Mouse (Mus musculus) 3T3-L1 (cell line): Measurements from ENCODE around the gene Myl3.
A peak's percentile ranks its signal among the peaks of the same experiment; 100 is the strongest.

Source experiments
- DNase-seq: peaks from one replicate; pipeline ENCODE4 v3.0.0-alpha.2; 2015; ENCODE audit warnings: low read depth, low spot score

Gene Myl3

DNA sequence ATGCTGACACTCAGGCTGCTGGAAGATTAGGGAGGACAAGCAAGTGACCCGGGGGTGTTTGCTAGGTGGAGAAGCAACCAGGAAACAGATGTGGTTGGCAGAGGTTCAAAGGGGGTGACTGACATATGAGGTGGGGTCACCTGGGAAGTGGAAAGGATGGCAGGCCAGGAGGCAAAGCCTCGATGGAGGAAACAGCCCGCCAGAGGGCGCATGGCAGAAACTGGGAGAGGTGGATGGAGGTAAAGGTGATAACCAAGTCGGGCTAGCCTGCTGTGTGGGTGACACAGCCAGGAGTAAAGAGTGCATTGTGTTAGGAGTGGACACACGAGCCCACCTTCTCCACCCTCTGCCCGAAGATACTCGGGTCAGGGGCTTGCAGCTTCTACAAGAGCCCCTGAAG lies 11.8 kb upstream of the Myl3 start:
- DNase-seq = peak; percentile 32

DNA sequence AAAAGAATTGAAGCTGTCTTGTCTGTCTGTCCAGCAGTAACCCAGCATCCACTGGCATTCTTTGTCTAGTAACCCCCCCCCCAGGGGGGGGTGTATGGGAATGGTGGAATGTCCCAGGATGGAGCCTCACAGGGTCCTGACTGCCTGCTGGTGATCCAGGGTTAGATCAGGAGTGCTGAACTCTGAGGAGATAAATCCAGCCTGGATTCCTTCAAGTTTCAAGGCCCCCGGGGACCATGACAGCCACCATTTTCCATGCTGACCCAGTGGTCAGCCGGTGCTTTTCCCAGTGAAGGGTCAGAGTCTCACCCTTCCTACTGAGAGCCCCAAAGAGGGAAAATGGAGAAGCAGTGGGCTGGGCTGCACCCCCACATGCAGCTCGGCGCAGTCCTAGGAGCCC lies 9.8 kb upstream of the Myl3 start:
- DNase-seq = no peak

DNA sequence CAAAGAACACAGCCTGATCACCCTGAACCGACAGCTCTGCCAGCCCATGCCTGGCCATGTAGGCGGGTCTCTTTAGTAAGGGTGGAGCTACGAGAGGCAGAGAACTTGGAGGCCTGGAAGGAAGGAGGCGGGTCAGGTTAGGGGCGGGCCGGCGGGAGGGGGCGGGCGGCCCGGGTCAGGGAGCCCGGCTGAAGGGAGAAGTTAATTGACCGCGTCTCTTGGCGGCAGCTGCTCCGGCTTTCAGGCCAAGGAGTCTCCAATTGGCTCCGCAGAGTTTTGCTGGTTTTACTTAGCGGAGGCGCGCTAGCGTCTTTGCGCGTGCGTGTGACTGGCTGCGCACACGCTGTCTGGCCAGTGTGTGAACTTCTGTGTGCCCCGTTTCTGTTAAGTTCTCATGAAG lies 9.0 kb upstream of the Myl3 start:
- DNase-seq = peak; percentile 84

DNA sequence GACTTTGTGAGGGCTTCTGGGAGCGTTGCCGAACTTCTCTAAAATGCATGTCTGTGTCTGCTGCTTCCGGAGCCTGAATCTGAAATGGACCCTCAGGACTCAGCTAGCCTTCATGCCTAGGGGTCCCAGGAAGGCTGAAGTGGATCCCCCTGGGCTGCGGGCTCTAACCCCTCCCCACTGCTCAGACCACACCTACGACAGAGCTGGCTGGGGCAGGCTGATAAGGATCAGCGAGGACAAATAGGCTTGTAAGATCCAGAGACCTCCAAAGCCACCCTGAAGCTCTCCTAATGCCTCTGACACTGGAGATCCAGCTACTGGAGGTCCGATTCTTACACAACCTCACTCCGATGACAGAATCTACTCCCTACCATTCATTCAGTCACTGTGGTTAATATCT lies 8.6 kb upstream of the Myl3 start:
- DNase-seq = no peak

DNA sequence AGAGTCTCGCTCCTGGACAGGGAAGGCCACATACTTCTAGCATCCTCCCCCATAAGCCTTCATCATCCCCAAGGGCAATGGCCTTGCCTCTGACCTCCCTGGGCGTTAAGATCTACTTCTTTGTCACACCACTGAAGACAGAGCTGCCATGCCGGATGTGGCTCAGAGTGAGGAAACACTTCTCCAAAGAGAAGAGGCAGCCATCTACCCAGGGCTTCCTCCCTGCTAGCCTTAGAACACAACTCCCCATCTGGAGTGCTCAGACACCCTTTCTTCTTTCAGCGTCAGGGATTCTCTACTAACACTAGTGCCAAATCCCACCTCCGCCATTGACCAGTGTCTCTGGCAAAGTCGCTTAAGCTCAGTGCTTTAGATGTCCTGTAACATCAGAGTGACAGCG lies 7.5 kb upstream of the Myl3 start:
- no peak for DNase-seq

DNA sequence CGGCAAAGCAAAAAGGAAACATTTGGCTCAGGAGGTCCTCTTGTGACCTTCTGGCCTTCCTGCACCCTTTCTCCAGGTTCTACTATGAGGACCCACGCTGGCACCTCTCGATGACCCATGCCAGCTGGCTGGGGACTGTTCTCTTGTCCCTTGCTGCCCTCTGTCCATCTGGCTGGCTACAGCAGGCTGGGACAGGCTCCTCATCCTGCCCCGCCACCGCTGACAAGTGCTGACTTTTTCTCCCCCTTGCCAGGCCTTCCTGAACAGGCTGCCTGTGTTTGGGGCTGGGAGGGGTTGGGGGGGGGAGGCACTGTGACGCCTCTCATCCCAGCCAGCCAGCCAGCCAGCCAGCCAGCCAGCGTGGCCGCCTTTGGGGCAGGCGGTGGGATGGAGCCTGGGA lies 5.3 kb upstream of the Myl3 start:
- DNase-seq = no peak

DNA sequence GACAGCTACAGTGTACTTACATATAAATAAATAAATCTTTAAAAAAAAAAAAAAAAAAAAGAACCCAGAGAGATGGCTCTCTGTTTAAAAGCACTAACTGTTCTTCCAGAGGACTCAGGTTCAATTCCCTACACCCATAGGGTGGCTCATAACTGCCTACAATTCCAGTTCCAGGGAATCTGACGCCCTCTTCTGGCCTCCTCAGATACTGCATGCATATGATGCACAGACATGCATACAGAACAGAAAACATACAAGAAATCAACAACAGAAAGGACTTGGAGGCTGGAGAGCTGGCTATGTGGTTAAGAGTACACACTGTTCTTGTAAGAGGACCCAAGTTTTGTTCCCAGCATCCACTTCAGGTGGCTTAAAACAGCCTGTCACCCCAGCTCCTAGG lies 3.6 kb upstream of the Myl3 start:
- DNase-seq = no peak

DNA sequence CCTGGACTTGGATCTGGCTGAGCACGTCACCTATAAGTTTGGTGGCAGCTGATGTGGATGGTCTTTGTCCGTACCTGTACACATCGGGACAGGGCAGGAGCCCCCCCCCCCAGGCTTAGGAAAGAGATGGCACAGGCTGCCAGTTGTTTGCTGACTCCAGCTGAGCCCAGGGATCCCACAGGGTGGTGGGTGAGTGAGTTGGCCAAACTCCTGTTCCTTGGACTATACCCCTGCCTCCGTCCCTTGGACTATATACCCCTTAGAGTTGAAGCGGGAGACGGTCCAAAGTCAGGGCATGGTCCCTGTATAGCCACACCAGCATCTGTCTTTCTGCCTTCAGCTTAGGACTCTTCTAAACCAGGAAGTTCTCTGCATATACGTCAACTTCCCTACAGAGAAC lies 1.7 kb upstream of the Myl3 start:
- DNase-seq = no peak

DNA sequence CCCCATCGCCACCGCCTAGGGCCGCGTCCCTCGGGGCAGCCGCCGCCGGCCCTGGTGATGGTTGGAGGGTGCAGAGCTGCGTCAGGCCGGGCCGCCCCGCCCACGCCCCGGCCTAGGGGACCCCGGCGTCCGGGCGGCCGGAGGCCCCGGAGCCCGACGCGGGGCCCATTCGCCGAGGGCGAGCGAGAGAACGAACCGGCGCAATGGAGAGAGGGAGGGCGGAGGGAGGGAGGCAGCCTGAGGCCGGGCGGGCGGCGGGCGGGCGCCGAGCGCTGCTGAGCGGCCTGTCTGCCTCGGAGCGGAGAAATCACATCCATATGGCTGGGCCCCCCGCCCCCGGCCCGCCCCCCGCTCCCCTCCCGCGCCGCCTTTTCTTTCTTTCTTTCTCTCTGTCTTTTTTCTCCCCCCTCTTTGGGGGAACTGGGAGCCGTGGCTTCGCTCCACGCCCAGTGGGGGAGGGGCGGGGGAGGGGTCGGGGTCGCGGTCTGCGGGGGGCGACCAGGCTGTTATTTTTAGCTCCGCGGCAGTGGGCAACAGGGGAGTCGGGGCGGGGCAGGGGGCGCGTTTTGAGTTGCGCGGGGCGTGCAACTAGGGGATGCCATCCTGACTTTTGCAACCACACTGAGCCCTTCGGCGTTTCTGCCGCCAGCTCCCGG lies 762 bp downstream of the Myl3 start:
- no peak for DNase-seq

DNA sequence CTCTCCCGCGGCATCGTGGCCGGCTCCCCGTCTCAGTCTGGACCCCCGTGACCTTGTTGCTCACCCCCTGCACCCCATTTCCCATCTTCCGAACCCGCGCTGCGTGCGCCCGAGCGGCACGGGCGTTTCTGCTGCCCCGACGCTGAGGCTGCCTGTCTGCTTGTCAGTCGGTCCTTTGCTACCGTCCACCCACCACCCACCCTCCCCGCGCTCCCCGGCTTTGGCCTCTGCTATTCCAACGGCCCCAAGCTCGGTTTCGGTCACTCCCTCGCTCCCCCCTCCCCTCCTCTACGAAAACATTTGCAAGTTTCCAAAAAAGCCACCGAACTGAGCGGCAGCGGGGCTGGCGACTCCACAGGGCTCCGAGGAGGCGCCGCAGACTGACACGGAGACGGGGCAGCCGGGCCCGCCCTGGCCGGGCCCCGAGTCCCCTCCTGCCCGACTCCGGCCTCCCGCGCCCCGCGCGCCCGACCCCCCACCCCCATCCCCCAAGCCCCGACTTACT lies 1.3 kb downstream of the Myl3 start:
- DNase-seq = no peak

DNA sequence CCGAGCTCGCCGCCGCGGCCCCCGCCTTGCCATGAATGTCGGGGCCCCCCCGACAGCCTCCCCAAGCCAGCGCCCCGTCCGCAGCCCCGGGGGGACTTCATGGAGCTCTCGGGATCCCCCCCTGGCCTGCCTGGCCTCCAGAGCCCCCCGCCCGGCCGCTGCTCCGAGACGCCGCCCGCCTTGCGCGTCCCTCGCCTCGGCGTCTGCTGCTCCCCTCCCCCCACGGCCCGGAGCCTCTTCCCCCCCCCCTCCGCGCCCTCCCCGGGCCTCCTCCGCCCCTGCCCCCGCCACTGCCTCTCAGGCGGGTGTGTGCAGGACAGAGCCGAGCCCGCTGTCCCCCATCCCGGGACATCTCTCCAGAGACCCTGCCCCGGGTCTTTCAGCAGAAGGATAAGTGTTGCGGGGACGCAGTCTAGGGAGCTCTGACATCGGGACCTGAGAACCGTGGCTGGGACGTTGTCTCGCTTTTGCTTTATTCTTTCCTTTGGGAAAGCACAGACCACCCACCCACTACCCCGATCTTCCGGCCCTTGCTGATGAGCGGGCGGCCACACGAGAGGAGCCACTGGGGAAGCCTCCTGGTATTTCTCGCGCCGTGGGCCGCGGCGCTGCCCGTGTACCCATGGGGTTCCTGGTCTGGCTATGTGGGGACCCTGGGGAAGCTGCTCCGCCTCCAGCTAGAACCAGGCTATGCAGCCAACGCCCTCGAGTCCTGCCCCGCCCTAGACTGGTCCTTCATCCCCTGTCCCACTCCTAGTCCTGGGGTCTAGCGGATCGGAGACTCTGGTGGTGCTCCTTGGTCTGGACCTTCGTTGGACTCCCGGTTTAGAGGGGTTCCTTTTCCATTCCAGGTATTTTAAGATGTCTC lies 2.0 kb downstream of the Myl3 start:
- no peak for DNase-seq

DNA sequence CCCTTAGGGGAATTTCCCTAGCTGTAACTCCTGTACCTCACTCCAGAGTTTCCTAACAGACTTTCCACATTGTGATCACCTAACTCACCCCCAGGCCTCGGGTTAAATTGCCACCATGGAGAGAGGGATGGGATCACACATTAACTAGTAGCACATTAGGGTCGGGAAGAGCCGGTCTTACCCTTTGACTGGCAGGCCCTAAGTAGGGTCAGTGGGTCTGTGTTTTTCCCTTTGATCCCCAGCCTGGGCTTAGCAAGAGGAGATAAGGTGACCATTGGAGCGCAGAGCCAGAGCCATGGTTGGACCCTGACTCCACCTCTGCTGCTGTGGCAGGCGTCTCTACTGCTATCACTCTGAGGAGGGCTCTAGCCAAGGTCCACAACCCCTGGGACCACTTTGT lies 4.1 kb downstream of the Myl3 start:
- no peak for DNase-seq

DNA sequence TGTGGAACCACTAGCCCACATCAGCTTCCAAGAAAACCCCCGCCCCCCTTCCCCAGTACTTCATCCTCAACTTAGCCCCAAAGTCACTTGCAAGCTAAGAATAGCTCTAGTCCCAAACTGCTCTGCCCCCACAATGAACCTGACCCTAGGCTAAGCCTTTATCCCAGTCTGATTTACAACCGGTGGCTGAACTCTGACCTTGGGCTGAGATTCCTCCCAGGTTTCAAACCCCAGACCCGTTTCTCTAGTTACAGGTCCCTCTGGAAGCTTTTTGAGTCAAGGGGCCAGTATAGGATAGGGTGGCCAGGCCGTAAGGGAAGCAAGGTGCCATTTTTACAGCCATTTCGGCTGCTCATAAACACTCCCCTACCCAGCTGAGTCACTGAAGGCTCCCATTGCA lies 4.6 kb downstream of the Myl3 start:
- no peak for DNase-seq

DNA sequence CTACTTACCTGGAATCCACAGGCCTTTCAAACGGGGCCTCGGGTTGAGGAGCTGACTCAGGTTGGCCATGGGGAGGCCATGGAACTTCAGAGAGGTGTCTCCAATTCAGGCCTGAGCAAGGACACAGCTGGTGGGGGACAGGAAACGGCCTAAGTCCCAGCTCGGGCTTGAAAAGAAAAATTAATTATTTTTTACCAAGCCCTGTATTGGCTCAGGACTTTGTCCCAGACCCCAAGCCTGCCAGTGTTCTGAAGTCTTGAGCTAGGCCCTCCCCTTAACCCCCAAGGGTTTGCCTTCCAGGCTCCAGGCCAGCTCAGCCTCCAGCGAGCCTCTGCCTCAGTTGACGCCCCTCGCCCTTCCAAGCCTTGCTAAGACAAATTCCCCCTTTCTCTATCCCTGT lies 5.3 kb downstream of the Myl3 start, which contains the start of gene Pth1r:
Gene Pth1r, minus strand, starts transcription at position 185 of the 400 bp plus-strand sequence.
- DNase-seq = no peak

DNA sequence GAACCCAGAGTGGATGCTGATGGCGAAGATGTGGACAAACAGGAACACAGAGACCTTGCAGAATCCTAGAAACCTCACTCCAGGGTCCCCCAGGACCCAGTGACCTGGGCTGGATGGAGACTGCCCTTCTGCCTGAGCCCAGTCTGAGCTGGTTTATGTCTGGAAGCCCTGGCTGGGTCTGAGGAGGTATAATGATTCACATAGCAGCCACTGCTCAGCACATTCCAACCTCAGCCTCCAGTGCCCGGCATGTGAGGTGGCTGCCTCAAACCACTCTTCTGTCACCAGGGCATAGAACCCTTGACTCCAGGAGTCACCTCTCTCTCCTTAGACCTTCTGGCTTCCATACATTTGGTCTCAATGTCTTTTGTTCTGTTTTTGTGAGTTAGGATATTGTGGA lies 6.8 kb downstream of the Myl3 start:
- DNase-seq = no peak

DNA sequence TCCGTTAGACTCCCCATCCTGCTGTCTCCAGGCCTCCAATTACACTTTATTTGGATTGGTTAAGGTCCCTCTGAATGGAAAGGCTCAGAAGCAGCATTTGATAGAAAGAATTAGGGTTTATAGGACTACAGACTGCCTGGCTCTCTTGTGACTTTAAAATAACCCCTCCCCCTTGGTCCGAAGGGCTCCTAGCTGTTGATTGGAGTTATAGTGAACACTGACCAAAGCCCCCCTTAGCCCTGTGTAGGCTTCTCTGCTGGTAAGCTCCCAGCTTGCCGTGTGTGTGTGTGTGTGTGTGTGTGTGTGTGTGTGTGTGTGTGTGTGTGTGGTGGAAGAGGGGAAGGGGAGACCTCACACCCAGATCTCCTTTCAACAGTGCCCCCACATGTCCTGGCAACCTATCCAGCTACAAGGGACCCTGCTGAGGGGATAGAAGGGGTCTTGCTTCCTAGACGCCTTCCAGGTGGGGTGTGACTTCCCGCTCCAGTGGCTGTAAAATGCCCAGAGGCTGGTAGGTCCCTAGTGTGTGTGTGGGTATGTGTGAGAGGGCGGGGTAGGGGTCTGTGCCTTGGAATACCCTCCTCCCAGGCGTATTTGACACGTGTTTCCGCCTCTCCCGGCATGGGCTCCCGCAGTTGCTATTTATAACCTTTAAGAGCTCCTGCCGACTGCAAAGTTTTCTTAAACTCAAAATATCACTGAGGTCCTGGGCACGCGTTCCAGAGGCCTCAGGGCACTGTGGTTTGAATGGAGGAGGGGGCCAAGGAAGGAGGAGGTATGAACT lies 8.9 kb downstream of the Myl3 start:
- no peak for DNase-seq

DNA sequence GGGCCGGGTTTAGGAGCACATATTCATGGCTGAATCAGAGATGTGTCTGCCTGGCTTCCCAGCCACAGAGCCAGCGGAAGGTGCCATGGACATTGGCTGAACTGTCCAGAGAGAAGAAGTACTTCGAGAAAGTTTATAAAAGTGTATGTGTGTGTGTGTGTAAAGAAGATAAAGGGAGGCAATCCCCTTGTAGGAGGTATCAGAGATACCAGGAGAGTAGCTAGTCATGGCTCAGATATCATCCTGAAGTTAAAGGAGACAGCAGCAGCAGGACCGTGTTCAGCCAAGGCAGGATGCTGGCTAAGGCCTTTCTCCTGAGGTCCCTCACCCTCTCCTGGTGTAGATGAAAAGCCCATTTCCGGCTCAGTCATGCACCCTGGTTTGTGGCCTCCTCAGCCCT lies 9.8 kb downstream of the Myl3 start:
- no peak for DNase-seq

DNA sequence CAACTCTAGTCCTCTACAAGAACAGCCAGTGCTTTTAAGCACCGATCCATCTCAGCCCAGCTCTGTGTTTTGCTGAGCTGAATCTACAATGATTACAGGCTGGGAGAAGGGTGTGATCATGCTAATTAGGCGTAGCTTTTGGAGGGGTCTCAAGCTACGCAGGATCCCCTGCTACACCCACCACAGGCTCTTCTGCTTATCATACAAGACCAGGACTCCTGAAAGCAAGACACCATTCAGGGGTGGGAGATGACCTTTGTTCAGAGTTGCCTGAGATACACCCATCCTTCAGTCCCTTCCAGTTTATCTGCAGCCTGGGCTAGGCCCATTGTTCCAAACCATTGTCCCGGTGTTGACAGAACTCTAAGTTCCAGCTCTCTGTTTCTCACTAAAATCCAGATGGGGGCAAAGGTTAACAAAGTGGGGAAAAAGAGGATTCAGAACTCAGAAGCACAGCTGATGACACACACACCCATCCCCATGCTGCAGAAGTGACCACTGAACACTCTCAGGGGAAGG lies 11.3 kb downstream of the Myl3 start:
- no peak for DNase-seq

DNA sequence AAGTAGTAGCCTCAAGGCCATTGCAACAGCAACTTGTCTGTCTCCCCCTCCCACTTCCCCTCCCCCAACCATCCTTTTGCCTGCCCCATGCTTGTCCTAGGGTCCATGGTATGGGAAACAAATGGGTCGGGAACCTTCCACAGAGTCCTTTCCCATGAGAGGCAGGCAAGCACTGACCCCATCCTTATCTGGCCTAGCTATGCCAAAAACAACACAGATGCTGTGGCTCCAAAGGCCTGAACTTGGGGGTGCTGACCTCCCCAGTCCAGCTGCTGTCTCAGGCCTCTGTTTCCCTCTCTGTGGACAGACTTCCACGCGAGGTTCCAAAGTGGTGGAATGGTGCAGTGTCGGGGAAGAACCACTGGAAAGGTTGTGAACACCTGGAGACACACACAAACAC lies 12.1 kb downstream of the Myl3 start:
- DNase-seq = no peak

DNA sequence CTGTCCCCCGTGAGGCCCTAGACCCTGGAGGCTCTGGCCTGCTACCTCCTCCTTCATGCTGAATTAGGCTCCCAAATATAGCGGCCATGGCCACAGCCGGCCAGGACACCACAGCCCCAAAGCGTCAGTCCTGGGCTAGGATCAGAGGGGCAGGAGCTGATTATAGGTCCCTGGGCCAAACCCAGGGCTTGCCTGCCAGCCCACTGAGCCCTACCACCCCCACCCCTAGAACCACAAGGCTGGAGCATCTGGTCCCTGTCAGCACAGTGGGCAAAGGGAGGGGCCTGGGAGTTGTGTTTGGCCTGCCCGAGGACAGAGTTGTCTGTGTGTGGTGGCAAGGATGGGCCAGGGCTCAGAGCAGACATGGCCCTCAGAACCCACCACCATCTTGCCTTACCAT lies 16.2 kb downstream of the Myl3 start:
- DNase-seq = no peak

DNA sequence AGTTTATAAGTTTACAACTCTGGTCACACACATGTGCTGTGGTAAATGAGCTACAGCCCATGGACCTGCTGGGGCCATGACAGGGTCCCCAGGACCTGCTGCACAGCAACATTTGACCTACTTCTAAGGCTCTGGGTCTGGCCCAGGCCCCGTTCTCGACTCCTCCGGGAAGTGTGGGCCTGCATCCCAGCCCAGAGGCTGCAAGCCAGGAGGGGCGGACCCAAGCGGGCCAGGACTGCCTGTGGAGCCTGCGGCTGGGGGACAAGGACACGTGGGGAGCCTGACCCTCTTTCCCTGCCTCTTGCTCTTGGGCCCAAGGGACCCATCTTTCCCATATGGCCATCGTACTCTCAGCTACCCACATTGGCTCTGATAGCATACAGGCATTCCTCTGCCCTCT lies 16.9 kb downstream of the Myl3 start:
- DNase-seq = no peak

DNA sequence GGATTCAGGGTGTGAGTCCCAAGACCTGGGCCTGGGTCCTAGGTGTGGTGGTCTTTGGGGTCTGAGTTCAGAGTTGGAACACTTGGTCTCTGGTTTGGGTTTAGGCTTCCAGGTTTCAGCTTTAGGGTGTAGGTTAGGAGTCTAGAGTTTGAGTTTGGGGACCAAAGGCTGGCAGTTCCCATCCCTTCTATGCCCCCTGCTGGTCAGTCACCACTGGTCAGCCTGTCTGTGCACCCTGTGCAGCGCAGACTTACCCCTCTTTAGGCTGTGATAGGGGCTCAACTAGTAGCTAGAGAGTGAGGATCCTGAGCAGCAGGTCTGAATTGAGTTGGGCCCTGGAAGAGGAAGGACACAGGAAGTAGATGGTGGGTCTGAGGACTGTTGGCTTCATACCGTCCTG lies 17.6 kb downstream of the Myl3 start:
- peak; percentile 56 for DNase-seq
